Mouse (Mus musculus): ENCODE data around the gene Bdp1. TPM values are rescaled to one million over a fixed set of nuclear protein-coding genes. Genes with fewer than 3 reads are reported as not detected.

Gene Bdp1
- total and polyA plus RNA-seq, 3 experiments, result 6.2 to 103 (median 59.3) TPM

DNA sequence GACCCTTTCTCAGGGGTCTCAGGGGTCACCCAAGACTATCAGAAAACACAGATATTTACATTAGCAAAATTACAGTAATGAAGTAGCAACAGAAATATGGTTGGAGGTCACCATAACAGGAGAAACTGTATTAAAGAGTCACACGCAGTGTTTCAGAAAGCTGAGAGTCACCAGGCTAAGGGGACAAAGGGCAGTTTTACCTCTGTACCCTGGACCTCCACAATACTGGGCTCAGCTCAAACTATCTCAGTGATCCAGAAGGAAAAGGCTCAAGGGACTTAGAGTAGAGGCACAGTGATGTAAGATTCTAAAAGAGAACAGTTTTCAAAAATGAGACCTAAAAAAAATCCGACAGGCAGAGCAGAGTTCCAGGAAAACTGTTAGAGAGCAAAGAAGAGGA is 124.5 kb downstream of the Bdp1 start:
- Histone ChIP-seq H3K4me1 (ENCODE audit: insufficient read depth, low read depth, low read length) (no peaks in the 10 kb centered on the region), H3K9me3 (replicated peaks) (no peaks in the 10 kb centered on the region), H3K4me3 (ENCODE audit: low read depth, low read length) (no peak overlapping the region), H3K27me3 (ENCODE audit: insufficient read depth, low read length) (no peaks in the 10 kb centered on the region), H3K36me3 (replicated peaks) (no peaks in the 10 kb centered on the region)
- DNase-seq (ENCODE audit: low spot score) (no peak), ATAC-seq (ENCODE audit: extremely low read depth, insufficient number of reproducible peaks, low FRiP score, poor library complexity, severe bottlenecking) (no peak)
- no peak for TF ChIP-seq TAL1 (conservative IDR thresholded peaks at IDR 0.05; ENCODE audit: low read depth, low read length)
- no peak for TF ChIP-seq GATA2 (IDR thresholded peaks at IDR 0.05; ENCODE audit: borderline replicate concordance, low read depth, low read length)
- no peak for TF ChIP-seq GATA1 (IDR thresholded peaks at IDR 0.05; ENCODE audit: borderline replicate concordance, low read length)
- TF ChIP-seq POLR2AphosphoS5 (IDR thresholded peaks at IDR 0.05; ENCODE audit: insufficient replicate concordance, low read depth, low read length), result no peak
- TF ChIP-seq CTCF (IDR thresholded peaks at IDR 0.05; ENCODE audit: low read depth, low read length), result no peak

DNA sequence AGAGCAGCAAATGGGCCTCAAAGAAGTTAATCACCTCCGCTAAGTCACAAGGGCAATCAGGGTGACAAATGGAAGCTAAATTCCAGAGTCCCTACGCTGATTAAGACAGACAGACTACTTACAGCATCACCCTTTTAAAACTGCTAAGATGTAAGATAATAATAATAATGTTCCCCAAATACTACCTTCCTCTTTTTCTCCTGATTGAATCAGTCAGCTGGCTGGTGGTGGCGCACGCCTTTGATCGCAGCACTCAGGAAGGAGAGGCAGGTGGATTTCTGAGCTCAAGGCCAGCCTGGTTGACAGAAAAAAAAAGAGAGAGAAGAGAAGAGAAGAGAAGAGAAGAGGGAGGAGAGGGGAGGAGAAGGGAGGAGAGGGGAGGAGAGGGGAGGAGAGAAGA is 133.8 kb downstream of the Bdp1 start:
- TF ChIP-seq POLR2AphosphoS5 (IDR thresholded peaks at IDR 0.05; ENCODE audit: insufficient replicate concordance, low read depth, low read length) (no peak), GATA2 (IDR thresholded peaks at IDR 0.05; ENCODE audit: borderline replicate concordance, low read depth, low read length) (no peak), CTCF (IDR thresholded peaks at IDR 0.05; ENCODE audit: low read depth, low read length) (no peak), TAL1 (conservative IDR thresholded peaks at IDR 0.05; ENCODE audit: low read depth, low read length) (no peak), GATA1 (IDR thresholded peaks at IDR 0.05; ENCODE audit: borderline replicate concordance, low read length) (no peak)
- no peak for DNase-seq (ENCODE audit: low spot score)
- Histone ChIP-seq H3K27me3 (ENCODE audit: insufficient read depth, low read length) (no peaks in the 10 kb centered on the region), H3K4me1 (ENCODE audit: insufficient read depth, low read depth, low read length) (no peaks in the 10 kb centered on the region), H3K4me3 (ENCODE audit: low read depth, low read length) (no peak overlapping the region), H3K9me3 (replicated peaks) (no peaks in the 10 kb centered on the region), H3K36me3 (replicated peaks) (no peaks in the 10 kb centered on the region)
- no peak for ATAC-seq (ENCODE audit: extremely low read depth, insufficient number of reproducible peaks, low FRiP score, poor library complexity, severe bottlenecking)

Other genes starting within 250 kb of the Bdp1 start
- not detected in 2 replicates for gene Cartpt, start 203.0 kb downstream of the Bdp1 start, total RNA-seq (2014; fragmentation: Nextera tagmentation)
- gene Cartpt, start 203.0 kb downstream of the Bdp1 start, total RNA-seq (2017), result 0.33 TPM in 1 of 2 replicates, not detected in the other
- gene Cartpt, start 203.0 kb downstream of the Bdp1 start, polyA plus RNA-seq (2012), result not detected in 2 replicates
- 7.4 and 9.8 TPM in 2 replicates for gene Mccc2, start 88.4 kb downstream of the Bdp1 start, total RNA-seq (2014; fragmentation: Nextera tagmentation)
- gene Mccc2, start 88.4 kb downstream of the Bdp1 start, total RNA-seq (2017), result 6.8 TPM in 2 replicates
- gene Mccc2, start 88.4 kb downstream of the Bdp1 start, polyA plus RNA-seq (2012), result 4.0 and 4.4 TPM in 2 replicates
- gene Serf1, start 3.9 kb upstream of the Bdp1 start, total RNA-seq (2014; fragmentation: Nextera tagmentation), result 5.6 and 11.1 TPM in 2 replicates
- gene Serf1, start 3.9 kb upstream of the Bdp1 start, total RNA-seq (2017), result 27.2 and 29.6 TPM in 2 replicates
- gene Serf1, start 3.9 kb upstream of the Bdp1 start, polyA plus RNA-seq (2012), result 19.2 and 29.6 TPM in 2 replicates
- 72.0 and 92.5 TPM in 2 replicates for gene Smn1, start 20.8 kb upstream of the Bdp1 start, total RNA-seq (2014; fragmentation: Nextera tagmentation)
- gene Smn1, start 20.8 kb upstream of the Bdp1 start, total RNA-seq (2017), result 26.4 and 46.6 TPM in 2 replicates
- gene Smn1, start 20.8 kb upstream of the Bdp1 start, polyA plus RNA-seq (2012), result 75.2 and 80.4 TPM in 2 replicates
- gene Naip2, start 98.0 kb upstream of the Bdp1 start, total RNA-seq (2014; fragmentation: Nextera tagmentation), result 8.9 and 10.6 TPM in 2 replicates
- gene Naip2, start 98.0 kb upstream of the Bdp1 start, total RNA-seq (2017), result 21.1 and 21.3 TPM in 2 replicates
- gene Naip2, start 98.0 kb upstream of the Bdp1 start, polyA plus RNA-seq (2012), result 0.26 and 0.30 TPM in 2 replicates
- 2.5 and 3.5 TPM in 2 replicates for gene Naip5, start 142.3 kb upstream of the Bdp1 start, total RNA-seq (2014; fragmentation: Nextera tagmentation)
- 3.0 and 3.3 TPM in 2 replicates for gene Naip5, start 142.3 kb upstream of the Bdp1 start, total RNA-seq (2017)
- 0.04 TPM in 2 replicates for gene Naip5, start 142.3 kb upstream of the Bdp1 start, polyA plus RNA-seq (2012)
- 7.1 and 7.4 TPM in 2 replicates for gene Naip6, start 213.6 kb upstream of the Bdp1 start, total RNA-seq (2014; fragmentation: Nextera tagmentation)
- gene Naip6, start 213.6 kb upstream of the Bdp1 start, total RNA-seq (2017), result 5.9 and 6.0 TPM in 2 replicates
- gene Naip6, start 213.6 kb upstream of the Bdp1 start, polyA plus RNA-seq (2012), result 0.11 and 0.12 TPM in 2 replicates

All from G1E (cell line).